8 mouse cellular contexts compared by ENCODE assay signal in genomic region chr6:98048671-98049438, GRCm38 (mm10).
DNase-seq lines count a peak whose midpoint lies in the region; ATAC-seq and TF ChIP-seq lines count a peak whose summit lies in the region.

No protein-coding gene starts in this region.

- H3K4me2 ChIP-seq in embryonic facial prominence, embryonic 11.5 days (ENCODE audit: low read depth, low read length), result no peak overlapping the region
- H3K4me2 ChIP-seq in hindbrain, embryonic 13.5 days, result no peak overlapping the region
- no peak overlapping the region for H3K4me2 ChIP-seq in midbrain, postnatal 0 days (ENCODE audit: low read depth, low read length, poor library complexity, severe bottlenecking)

- H3K4me1 ChIP-seq in embryonic facial prominence, embryonic 11.5 days (ENCODE audit: control insufficient read depth, insufficient read depth, low read length), result no peaks in the 10 kb centered on the region
- H3K4me1 ChIP-seq in hindbrain, embryonic 13.5 days (replicated peaks), result peaks cover 25% of the 10 kb centered on the region
- H3K4me1 ChIP-seq in midbrain, postnatal 0 days (ENCODE audit: insufficient read depth, low read length), result no peaks in the 10 kb centered on the region

- no peak overlapping the region for H3K9ac ChIP-seq in embryonic facial prominence, embryonic 11.5 days (replicated peaks; ENCODE audit: low read length)
- no peak overlapping the region for H3K9ac ChIP-seq in hindbrain, embryonic 13.5 days
- no peak overlapping the region for H3K9ac ChIP-seq in midbrain, postnatal 0 days (replicated peaks; ENCODE audit: low read length, poor library complexity, severe bottlenecking)

- TF ChIP-seq CTCF in midbrain, postnatal 0 days (IDR thresholded peaks at IDR 0.05), result no peak

- H3K9me3 ChIP-seq in embryonic facial prominence, embryonic 11.5 days (replicated peaks; ENCODE audit: control insufficient read depth, low read length), result no peaks in the 10 kb centered on the region
- no peaks in the 10 kb centered on the region for H3K9me3 ChIP-seq in hindbrain, embryonic 13.5 days
- H3K9me3 ChIP-seq in midbrain, postnatal 0 days (ENCODE audit: low read length), result no peaks in the 10 kb centered on the region

- 43% methylated on average over 14 of the region's 14 CpGs for WGBS in embryonic facial prominence, embryonic 11.5 days
- WGBS in hindbrain, embryonic 13.5 days, result 16% methylated on average over 14 of the region's 14 CpGs
- WGBS in midbrain, postnatal 0 days, result 25% methylated on average over 14 of the region's 14 CpGs

- no peak overlapping the region for H3K4me3 ChIP-seq in embryonic facial prominence, embryonic 11.5 days (ENCODE audit: low read depth, low read length)
- no peak overlapping the region for H3K4me3 ChIP-seq in hindbrain, embryonic 13.5 days
- no peak overlapping the region for H3K4me3 ChIP-seq in midbrain, postnatal 0 days (ENCODE audit: low read depth, low read length)

- H3K36me3 ChIP-seq in embryonic facial prominence, embryonic 11.5 days (replicated peaks; ENCODE audit: control insufficient read depth, insufficient read depth, low read depth, low read length), result no peaks in the 10 kb centered on the region
- no peaks in the 10 kb centered on the region for H3K36me3 ChIP-seq in hindbrain, embryonic 13.5 days
- H3K36me3 ChIP-seq in midbrain, postnatal 0 days (ENCODE audit: insufficient read depth, low read length), result no peaks in the 10 kb centered on the region

- no peaks in the 10 kb centered on the region for H3K27me3 ChIP-seq in embryonic facial prominence, embryonic 11.5 days (ENCODE audit: control insufficient read depth, insufficient read depth, low read length)
- H3K27me3 ChIP-seq in hindbrain, embryonic 13.5 days, result peaks cover 18% of the 10 kb centered on the region
- H3K27me3 ChIP-seq in midbrain, postnatal 0 days (ENCODE audit: insufficient read depth, low read length), result no peaks in the 10 kb centered on the region

- ATAC-seq in embryonic facial prominence, embryonic 11.5 days (replicated peaks; ENCODE audit: insufficient number of reproducible peaks, low FRiP score, low TSS enrichment, low read depth), result peak; percentile 81
- peak; percentile 73; the same call in 1 of the 2 replicates for ATAC-seq in hindbrain, embryonic 13.5 days (ENCODE audit: low FRiP score)
- no peak for ATAC-seq in midbrain, postnatal 0 days (ENCODE audit: low FRiP score)

- no peak overlapping the region for H3K27ac ChIP-seq in embryonic facial prominence, embryonic 11.5 days (replicated peaks; ENCODE audit: low read depth, low read length)
- H3K27ac ChIP-seq in hindbrain, embryonic 13.5 days, result peak overlapping the region; percentile 41
- H3K27ac ChIP-seq in midbrain, postnatal 0 days (ENCODE audit: low read depth, low read length), result no peak overlapping the region

- peak; percentile 17 to 30 for DNase-seq in kidney, postnatal 4 days
- no peak for DNase-seq in kidney, adult 11 months
- peak; percentile 53 for DNase-seq in embryonic facial prominence, embryonic 11.5 days (ENCODE audit: low spot score)
- peak; percentile 17 for DNase-seq in midbrain, postnatal 0 days (ENCODE audit: low spot score)
- DNase-seq in urinary bladder, postnatal 4 days (ENCODE audit: low spot score in 2 of 2), result no peak
- DNase-seq in heart, adult 8-10 months (ENCODE audit: low spot score), result no peak
- no peak for DNase-seq in adrenal gland, adult (ENCODE audit: inconsistent age in 2 of 2, low spot score in 1 of 2)

Comparison
In these comparisons a context has a peak if more than half of its experiments do, and no peak if none do; other contexts are left out.
1. DNase-seq: peak in kidney, postnatal 4 days (2 of 2), embryonic facial prominence, embryonic 11.5 days (single experiment) and midbrain, postnatal 0 days (single experiment); none in kidney, adult 11 months (single experiment), urinary bladder, postnatal 4 days (0 of 2), heart, adult 8-10 months (single experiment) and adrenal gland, adult (0 of 2).